Mouse (Mus musculus) liver, adult 2 months (tissue): ENCODE results near the gene Dnajc14.

Experiments used
- CTCF ChIP-seq: fragments of 200-500 bp; IDR thresholded peaks from 2 replicates; pipeline ENCODE4 v1.5.1; 2011; ENCODE audit warnings: low read depth, low read length, control low read depth
- POLR2A ChIP-seq: fragments of 200-500 bp; IDR thresholded peaks from 2 replicates; pipeline ENCODE4 v1.6.1; 2011; ENCODE audit warnings: low read length, control low read depth; ENCODE audit not compliant: insufficient read depth; ENCODE audit errors: extremely low read depth

GRCm38 (mm10) chr10:128801981-128802495 is 1.8 kb upstream of the Dnajc14 start:
- TF ChIP-seq POLR2A (no peak), CTCF (no peak)
